Mouse (Mus musculus) liver, embryonic 16.5 days (tissue): ENCODE measurements at regions not wholly inside any gene's neighbourhood (a gene's known extent, or its start where the extent isn't known, plus 50 kb on each side); places are given as distances from the start of the nearest gene placed in this dataset.
A peak's percentile ranks its signal among the peaks of the same experiment; 100 is the strongest.

Experiments
- ATAC-seq: fragments of 200-750 bp; cut with Nextera tagmentation; 2 replicates; pipeline ENCODE4 v1.8.0; 2017; ENCODE audit warnings: low read depth, mild to moderate bottlenecking, moderate number of reproducible peaks, moderate library complexity
- H3K27ac ChIP-seq: fragments of 300-500 bp; sonication (generic); 2 replicates; pipeline ENCODE4 v1.5.1; 2014; ENCODE audit warnings: mild to moderate bottlenecking, low read length
- H3K27me3 ChIP-seq: fragments of 300-500 bp; sonication (generic); 2 replicates; pipeline ENCODE4 v1.6.1; 2014; ENCODE audit warnings: low read depth, low read length, mixed read lengths; ENCODE audit not compliant: control insufficient read depth, insufficient read depth
- H3K36me3 ChIP-seq: fragments of 300-500 bp; sonication (generic); 2 replicates; pipeline ENCODE4 v1.6.1; 2014; ENCODE audit warnings: mild to moderate bottlenecking; ENCODE audit not compliant: control insufficient read depth, insufficient read depth
- H3K4me1 ChIP-seq: fragments of 300-500 bp; sonication (generic); 2 replicates; pipeline ENCODE4 v1.6.1; 2014; ENCODE audit warnings: low read depth, low read length, mixed read lengths; ENCODE audit not compliant: control insufficient read depth
- H3K4me2 ChIP-seq: fragments of 300-500 bp; sonication (generic); 2 replicates; pipeline ENCODE4 v1.6.1; 2014; ENCODE audit warnings: low read depth, low read length, mixed read lengths
- H3K4me3 ChIP-seq: fragments of 300-500 bp; sonication (generic); 2 replicates; pipeline ENCODE4 v1.5.1; 2014; ENCODE audit warnings: low read depth, mild to moderate bottlenecking, low read length
- H3K9ac ChIP-seq: fragments of 300-500 bp; sonication (generic); 2 replicates; pipeline ENCODE4 v1.6.1; 2014; ENCODE audit warnings: low read depth, low read length
- H3K9me3 ChIP-seq: fragments of 300-500 bp; sonication (generic); replicated peaks from 2 replicates; pipeline ENCODE4 v1.6.1; 2016; ENCODE audit warnings: low read length; ENCODE audit not compliant: control insufficient read depth
- WGBS: fragments of 180-500 bp; shearing (Covaris S2); extraction: QIAGEN DNeasy Blood & Tissue Kit; methylation state at CpG from one replicate; pipeline ENCODE4 v1.1.7; 2014; ENCODE audit not compliant: insufficient replicate concordance; 5-methylcytosine and 5-hydroxymethylcytosine counted together

DNA sequence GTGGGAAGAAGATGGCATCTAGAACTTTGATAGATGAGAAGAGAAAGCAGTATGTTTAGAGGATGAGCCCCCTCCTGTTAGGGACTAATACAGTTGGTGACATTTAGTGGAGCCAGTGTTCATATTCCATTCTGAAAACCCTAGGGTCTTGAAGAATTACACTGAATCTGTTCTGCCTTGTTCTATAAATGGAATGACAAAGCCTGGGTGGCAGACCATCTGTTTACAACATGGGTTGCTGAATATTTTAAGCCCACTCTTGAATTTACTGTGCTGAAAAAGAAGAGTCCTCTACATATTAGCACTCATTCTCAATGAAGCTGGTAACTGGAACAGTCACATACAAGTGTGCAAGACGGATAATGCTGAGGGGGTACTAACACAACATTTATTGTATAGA is 704.6 kb downstream of the Robo2 start:
- Histone ChIP-seq H3K4me2 (no peak overlapping the region), H3K27ac (no peak overlapping the region), H3K36me3 (no peaks in the 10 kb centered on the region), H3K27me3 (no peaks in the 10 kb centered on the region), H3K9me3 (no peaks in the 10 kb centered on the region), H3K4me3 (no peak overlapping the region), H3K9ac (no peak overlapping the region), H3K4me1 (no peaks in the 10 kb centered on the region)
- ATAC-seq, result no peak
- WGBS, result 54% methylated on average over 1 of the region's 1 CpGs

GRCm38 (mm10) chr16:73689274-73689673 is 722.4 kb downstream of the Robo2 start:
- Histone ChIP-seq H3K4me3 (no peak overlapping the region), H3K9ac (no peak overlapping the region), H3K4me1 (no peaks in the 10 kb centered on the region), H3K27me3 (no peaks in the 10 kb centered on the region), H3K9me3 (no peaks in the 10 kb centered on the region), H3K36me3 (no peaks in the 10 kb centered on the region), H3K27ac (no peak overlapping the region), H3K4me2 (no peak overlapping the region)
- WGBS, result 77% methylated on average over 11 of the region's 11 CpGs
- no peak for ATAC-seq

GRCm38 (mm10) chr16:73679804-73680203 is 731.8 kb downstream of the Robo2 start:
- Histone ChIP-seq H3K9ac (no peak overlapping the region), H3K9me3 (no peaks in the 10 kb centered on the region), H3K36me3 (no peaks in the 10 kb centered on the region), H3K4me3 (no peak overlapping the region), H3K27me3 (no peaks in the 10 kb centered on the region), H3K27ac (no peak overlapping the region), H3K4me2 (no peak overlapping the region), H3K4me1 (no peaks in the 10 kb centered on the region)
- no peak for ATAC-seq
- WGBS, result 69% methylated on average over 10 of the region's 10 CpGs

DNA sequence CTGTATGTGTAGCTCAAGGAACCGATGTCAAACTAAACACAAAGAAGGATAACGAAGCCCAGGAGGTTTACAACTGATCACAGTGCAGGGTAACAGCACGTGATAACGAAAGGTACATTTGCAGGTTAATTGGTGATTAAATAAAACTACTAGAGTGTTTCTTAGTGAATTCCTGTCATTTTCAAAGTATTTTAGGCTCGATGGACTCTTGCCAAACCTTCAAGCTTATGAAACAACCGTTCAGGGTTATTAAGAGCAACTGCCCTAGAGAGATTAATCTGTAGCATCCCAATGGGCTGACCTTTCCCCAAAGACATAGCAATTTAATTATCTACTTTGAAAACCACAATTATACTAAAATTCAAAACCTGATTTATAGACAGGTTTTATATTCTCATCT is 741.1 kb downstream of the Robo2 start:
- Histone ChIP-seq H3K4me1 (no peaks in the 10 kb centered on the region), H3K27ac (no peak overlapping the region), H3K4me2 (no peak overlapping the region), H3K36me3 (no peaks in the 10 kb centered on the region), H3K9me3 (no peaks in the 10 kb centered on the region), H3K9ac (no peak overlapping the region), H3K4me3 (no peak overlapping the region), H3K27me3 (no peaks in the 10 kb centered on the region)
- WGBS, result 60% methylated on average over 6 of the region's 6 CpGs
- ATAC-seq, result no peak

GRCm38 (mm10) chr16:73652976-73653690 is 758.5 kb downstream of the Robo2 start:
- no peak overlapping the region for H3K4me2 ChIP-seq
- H3K27me3 ChIP-seq, result no peaks in the 10 kb centered on the region
- 67% methylated on average over 1 of the region's 1 CpGs for WGBS
- ATAC-seq, result no peak
- no peaks in the 10 kb centered on the region for H3K9me3 ChIP-seq
- H3K27ac ChIP-seq, result no peak overlapping the region
- no peak overlapping the region for H3K4me3 ChIP-seq
- no peaks in the 10 kb centered on the region for H3K4me1 ChIP-seq
- no peaks in the 10 kb centered on the region for H3K36me3 ChIP-seq
- H3K9ac ChIP-seq, result no peak overlapping the region

DNA sequence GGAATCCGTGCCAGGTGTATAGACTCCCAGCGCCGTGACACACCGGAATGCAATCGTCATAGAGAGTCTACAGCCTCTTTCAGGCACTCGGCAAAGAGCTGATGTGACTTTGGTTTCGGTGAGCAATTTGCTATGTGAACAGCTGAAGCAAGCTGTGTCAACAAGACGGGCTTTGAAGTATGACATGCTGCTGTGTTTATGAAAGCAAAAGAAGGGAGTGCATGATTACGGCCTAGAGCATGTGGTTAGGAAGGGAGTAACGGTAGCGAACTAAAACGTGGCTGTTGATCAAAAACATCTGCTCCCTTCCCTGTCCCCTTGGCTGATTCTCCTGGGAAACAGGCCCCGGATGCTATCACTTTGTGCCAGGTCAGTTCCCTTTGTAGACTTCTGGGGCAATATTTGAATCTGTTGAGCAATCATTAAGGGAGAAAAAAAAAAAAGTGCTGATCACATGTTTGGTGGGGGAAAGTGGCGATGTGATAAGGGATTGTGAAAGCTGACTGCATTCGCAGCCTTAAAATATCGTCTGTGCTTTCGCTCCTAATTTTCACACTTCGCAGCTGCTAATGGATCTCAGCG is 764.3 kb downstream of the Robo2 start:
- WGBS, result 58% methylated on average over 19 of the region's 19 CpGs
- Histone ChIP-seq H3K36me3 (no peaks in the 10 kb centered on the region), H3K4me2 (no peak overlapping the region), H3K4me3 (no peak overlapping the region), H3K9me3 (no peaks in the 10 kb centered on the region), H3K27ac (no peak overlapping the region), H3K9ac (no peak overlapping the region), H3K27me3 (no peaks in the 10 kb centered on the region), H3K4me1 (no peaks in the 10 kb centered on the region)
- ATAC-seq, result peak; percentile 67

DNA sequence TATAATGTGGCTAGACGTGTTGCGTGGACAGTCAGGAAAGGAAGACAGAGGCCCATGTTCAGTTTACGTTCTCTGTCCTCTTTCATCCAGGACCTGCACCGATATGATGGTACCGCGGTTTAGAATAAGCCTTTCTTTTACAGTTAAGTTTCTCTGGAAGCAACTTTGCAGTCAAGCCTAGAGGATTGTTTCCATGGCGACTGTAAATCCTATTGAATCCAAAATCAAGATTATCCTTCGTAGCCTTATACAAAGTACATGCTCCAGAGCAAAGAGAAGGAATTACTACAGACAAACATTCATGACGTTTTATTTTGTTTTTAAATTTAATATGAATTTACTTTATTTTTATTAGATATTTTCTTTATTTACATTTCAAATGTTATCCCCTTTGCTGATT is 798.6 kb downstream of the Robo2 start:
- Histone ChIP-seq H3K36me3 (no peaks in the 10 kb centered on the region), H3K4me1 (no peaks in the 10 kb centered on the region), H3K4me3 (no peak overlapping the region), H3K27me3 (no peaks in the 10 kb centered on the region), H3K27ac (no peak overlapping the region), H3K9ac (no peak overlapping the region), H3K9me3 (no peaks in the 10 kb centered on the region), H3K4me2 (no peak overlapping the region)
- no peak for ATAC-seq
- WGBS, result 71% methylated on average over 9 of the region's 9 CpGs

DNA sequence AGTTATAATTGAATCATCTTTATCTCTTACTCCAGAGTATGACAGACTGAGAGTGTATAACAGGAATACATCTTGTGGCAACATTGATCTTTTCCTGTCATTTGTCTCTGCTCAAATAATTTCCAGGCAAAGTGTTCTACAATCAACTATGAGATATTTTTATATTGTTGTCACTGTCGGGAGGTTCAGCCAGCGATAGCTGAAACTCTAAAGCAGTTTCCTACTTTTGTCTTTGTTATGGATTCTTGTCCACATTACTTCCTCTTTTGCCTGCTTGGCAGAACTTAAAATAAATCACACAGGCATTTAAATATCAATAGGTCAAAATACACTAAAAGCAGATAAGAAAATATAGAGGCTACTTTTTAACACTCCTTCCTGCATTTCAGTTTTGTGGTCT is 820.2 kb downstream of the Robo2 start:
- Histone ChIP-seq H3K36me3 (no peaks in the 10 kb centered on the region), H3K9me3 (no peaks in the 10 kb centered on the region), H3K27ac (no peak overlapping the region), H3K4me2 (no peak overlapping the region), H3K4me1 (no peaks in the 10 kb centered on the region), H3K9ac (no peak overlapping the region), H3K27me3 (no peaks in the 10 kb centered on the region), H3K4me3 (no peak overlapping the region)
- no peak for ATAC-seq
- WGBS, result 20% methylated on average over 2 of the region's 2 CpGs

GRCm38 (mm10) chr16:73561216-73561615 is 850.4 kb downstream of the Robo2 start:
- H3K9me3 ChIP-seq, result no peaks in the 10 kb centered on the region
- 67% methylated on average over 7 of the region's 7 CpGs for WGBS
- ATAC-seq, result no peak
- no peaks in the 10 kb centered on the region for H3K27me3 ChIP-seq
- no peaks in the 10 kb centered on the region for H3K36me3 ChIP-seq
- H3K9ac ChIP-seq, result no peak overlapping the region
- H3K4me2 ChIP-seq, result no peak overlapping the region
- no peak overlapping the region for H3K4me3 ChIP-seq
- no peaks in the 10 kb centered on the region for H3K4me1 ChIP-seq
- H3K27ac ChIP-seq, result no peak overlapping the region
